In genomic region chr2:35619532-35619931, GRCm38 (mm10) we compare ENCODE assay signal across 9 mouse cellular contexts.
A peak's percentile ranks its signal among the peaks of the same experiment; 100 is the strongest.
DNase-seq lines count a peak whose midpoint lies in the region; ATAC-seq and TF ChIP-seq lines count a peak whose summit lies in the region.
"Had no signal": no experiment of that assay in that cellular context is flagged by ENCODE, and none has a peak within 500 bp of the region (broad histone marks: within the 10 kb centered on the region; RNA-seq: fewer than 3 reads in every experiment).

No protein-coding gene starts in this region.

- DNase-seq in cerebellum, adult 11 months, result peak; percentile 55
- DNase-seq in liver, result peak; percentile 42
- no peak for DNase-seq in liver, postnatal 0 days
- DNase-seq in layer of hippocampus, adult 11-12 months (ENCODE audit: low spot score), result no peak
- no peak for DNase-seq in spleen, adult 18-20 months

- no peak for TF ChIP-seq CTCF in liver, postnatal 0 days (IDR thresholded peaks at IDR 0.05; ENCODE audit: low read depth)

- 48% methylated on average over 2 of the region's 2 CpGs for WGBS in liver, postnatal 0 days (ENCODE audit: insufficient replicate concordance)
- 30% methylated on average over 2 of the region's 2 CpGs for WGBS in intestine, embryonic 16.5 days
- 39% methylated on average over 2 of the region's 2 CpGs for WGBS in stomach, embryonic 15.5 days

- H3K9ac ChIP-seq in liver, postnatal 0 days (replicated peaks), result no peak overlapping the region
- H3K9ac ChIP-seq in intestine, embryonic 16.5 days (ENCODE audit: low read depth, low read length), result peak overlapping the region; percentile 50
- H3K9ac ChIP-seq in stomach, embryonic 15.5 days, result no peak overlapping the region
- H3K9ac ChIP-seq: midbrain, embryonic 15.5 days had no signal

- TF ChIP-seq EP300 in liver, postnatal 0 days (IDR thresholded peaks at IDR 0.05; ENCODE audit: low read depth), result no peak

- H3K27ac ChIP-seq in liver, postnatal 0 days (ENCODE audit: low read depth), result no peak overlapping the region
- H3K27ac ChIP-seq in intestine, embryonic 16.5 days (ENCODE audit: low read length), result peak overlapping the region; percentile 72
- peak overlapping the region; percentile 72 for H3K27ac ChIP-seq in stomach, embryonic 15.5 days
- H3K27ac ChIP-seq: midbrain, embryonic 15.5 days had no signal

- no peak overlapping the region for H3K4me2 ChIP-seq in liver, postnatal 0 days (ENCODE audit: low read depth, low read length)
- H3K4me2 ChIP-seq in intestine, embryonic 16.5 days (ENCODE audit: low read depth, low read length), result peak overlapping the region; percentile 53
- peak overlapping the region; percentile 43; the same call in 1 of the 2 replicates for H3K4me2 ChIP-seq in stomach, embryonic 15.5 days

- H3K4me1 ChIP-seq in liver, postnatal 0 days (ENCODE audit: insufficient read depth), result peaks cover 25% of the 10 kb centered on the region
- peaks cover 85% of the 10 kb centered on the region for H3K4me1 ChIP-seq in intestine, embryonic 16.5 days (ENCODE audit: control insufficient read depth, insufficient read depth, low read length)
- H3K4me1 ChIP-seq in stomach, embryonic 15.5 days, result peaks cover 76% of the 10 kb centered on the region

- no peak overlapping the region for H3K4me3 ChIP-seq in liver, postnatal 0 days (ENCODE audit: low read depth, low read length)
- H3K4me3 ChIP-seq in intestine, embryonic 16.5 days (ENCODE audit: low read length), result no peak overlapping the region
- no peak overlapping the region for H3K4me3 ChIP-seq in stomach, embryonic 15.5 days (replicated peaks)
- H3K4me3 ChIP-seq: midbrain, embryonic 15.5 days had no signal

- H3K9me3 ChIP-seq in liver, postnatal 0 days (ENCODE audit: low read length), result no peaks in the 10 kb centered on the region
- H3K9me3 ChIP-seq in intestine, embryonic 16.5 days (ENCODE audit: control insufficient read depth, low read length), result no peaks in the 10 kb centered on the region
- no peaks in the 10 kb centered on the region for H3K9me3 ChIP-seq in stomach, embryonic 15.5 days
- H3K9me3 ChIP-seq: midbrain, embryonic 15.5 days had no signal

- ATAC-seq in cerebellum, adult (ENCODE audit: insufficient number of reproducible peaks, low FRiP score, low TSS enrichment), result no peak
- no peak for ATAC-seq in liver, postnatal 0 days
- no peak for ATAC-seq in intestine, embryonic 16.5 days
- ATAC-seq in stomach, embryonic 15.5 days (ENCODE audit: insufficient read depth, low FRiP score, low read depth), result no peak
- ATAC-seq: midbrain, embryonic 15.5 days had no signal

- H3K36me3 ChIP-seq in liver, postnatal 0 days (replicated peaks; ENCODE audit: insufficient read depth, low read length), result no peaks in the 10 kb centered on the region
- H3K36me3 ChIP-seq in intestine, embryonic 16.5 days (ENCODE audit: control insufficient read depth, insufficient read depth, low read length), result no peaks in the 10 kb centered on the region
- no peaks in the 10 kb centered on the region for H3K36me3 ChIP-seq in stomach, embryonic 15.5 days
- H3K36me3 ChIP-seq: midbrain, embryonic 15.5 days had no signal

- H3K27me3 ChIP-seq in liver, postnatal 0 days (ENCODE audit: insufficient read depth, low read length), result no peaks in the 10 kb centered on the region
- H3K27me3 ChIP-seq in intestine, embryonic 16.5 days (replicated peaks; ENCODE audit: control insufficient read depth, insufficient read depth, low read length), result no peaks in the 10 kb centered on the region
- H3K27me3 ChIP-seq in stomach, embryonic 15.5 days (replicated peaks), result no peaks in the 10 kb centered on the region
- H3K27me3 ChIP-seq: midbrain, embryonic 15.5 days had no signal

Comparison
In these comparisons a context has a peak if more than half of its experiments do, and no peak if none do; other contexts are left out.
1. DNase-seq: peak in cerebellum, adult 11 months (single experiment) and liver (single experiment); none in liver, postnatal 0 days (single experiment), layer of hippocampus, adult 11-12 months (single experiment) and spleen, adult 18-20 months (0 of 2).